Mouse (Mus musculus) small intestine, adult 2 months (tissue): Measurements from ENCODE around the gene Agap1.

ENCODE experiments used
- CTCF ChIP-seq: fragments of 200-500 bp; IDR thresholded peaks from 2 replicates; pipeline ENCODE4 v1.5.1; 2012; ENCODE audit warnings: low read depth, mild to moderate bottlenecking, control low read depth, inconsistent platforms, low read length, moderate library complexity, mixed read lengths; ENCODE audit not compliant: insufficient replicate concordance, insufficient read length; ENCODE audit errors: extremely low read depth
- POLR2A ChIP-seq: fragments of 200-500 bp; IDR thresholded peaks from 2 replicates; pipeline ENCODE4 v1.6.1; 2012; ENCODE audit warnings: low read depth, mild to moderate bottlenecking, control low read depth, inconsistent platforms, low read length, moderate library complexity

- TF ChIP-seq CTCF (no peak), POLR2A (no peak)
These were observed 46.7 kb downstream of the Agap1 start for GRCm38 (mm10) chr1:89501346-89501745.
